Mouse (Mus musculus): ENCODE results near the gene Fmnl2.

DNA sequence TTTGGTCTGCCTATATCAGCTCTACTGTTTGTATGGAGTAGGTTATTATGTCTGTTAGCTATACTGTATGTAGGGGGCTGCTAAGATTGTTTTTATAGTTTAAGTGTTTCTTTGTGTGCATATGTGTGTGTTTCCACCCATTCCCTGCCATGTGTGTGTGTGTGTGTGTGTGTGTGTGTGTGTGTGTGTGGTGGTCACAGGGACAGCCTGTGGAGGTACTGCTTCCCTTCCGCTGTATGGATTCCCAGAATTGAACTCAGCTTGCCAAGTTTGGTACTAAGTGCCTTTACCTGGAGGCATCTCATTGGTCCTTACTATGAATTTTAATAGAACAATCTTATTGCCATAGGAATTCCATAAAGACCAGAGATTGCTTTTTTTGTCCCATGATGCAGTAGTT lies 126.9 kb downstream of the Fmnl2 start:
- TF ChIP-seq MYOD1 (IDR thresholded peaks at IDR 0.05; ENCODE audit: control insufficient read depth, insufficient read length, low read depth): no peak
- no peak for TF ChIP-seq CTCF (IDR thresholded peaks at IDR 0.05; ENCODE audit: control insufficient read depth, insufficient read depth, insufficient read length)
- no peak for TF ChIP-seq FOSL1 (IDR thresholded peaks at IDR 0.05; ENCODE audit: insufficient read depth, low read length, poor library complexity, severe bottlenecking)
